Comparison of ENCODE assay signal across 13 mouse cellular contexts in the genomic region with DNA sequence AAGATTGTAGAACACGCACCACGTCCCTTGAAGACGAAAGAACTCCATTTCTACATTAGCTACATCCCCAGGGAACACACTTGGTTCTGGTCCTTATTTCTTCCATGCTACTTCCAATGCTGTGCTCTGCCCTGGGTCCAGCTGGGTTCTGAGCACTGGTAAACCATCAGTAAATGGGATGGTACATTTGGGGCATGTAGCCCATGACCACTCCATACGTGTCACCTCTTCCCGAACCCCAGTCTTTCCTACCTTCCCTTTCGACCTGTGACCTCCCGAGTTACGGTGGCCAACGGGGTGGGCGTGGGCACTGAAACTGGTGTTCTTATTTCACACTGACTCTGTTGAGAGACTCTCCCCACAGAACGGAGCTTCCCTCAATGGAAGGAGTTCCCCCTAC. TPM values are rescaled to one million over a fixed set of nuclear protein-coding genes. Genes with fewer than 3 reads are reported as not detected.
DNase-seq lines count a peak whose midpoint lies in the region; ATAC-seq lines count a peak whose summit lies in the region.
"Had no signal": no experiment of that assay in that cellular context is flagged by ENCODE, and none has a peak within 500 bp of the region (broad histone marks: within the 10 kb centered on the region; RNA-seq: fewer than 3 reads in every experiment).

No protein-coding gene starts in this region.

- no peak overlapping the region for H3K4me2 ChIP-seq in heart, embryonic 12.5 days
- H3K4me2 ChIP-seq in liver, embryonic 12.5 days: no peak overlapping the region
- H3K4me2 ChIP-seq in embryonic facial prominence, embryonic 14.5 days (ENCODE audit: low read depth, low read length): no peak overlapping the region
- H3K4me2 ChIP-seq: neural tube, embryonic 12.5 days had no signal

- peaks cover 15% of the 10 kb centered on the region for H3K36me3 ChIP-seq in heart, embryonic 12.5 days
- peaks cover 19% of the 10 kb centered on the region for H3K36me3 ChIP-seq in liver, embryonic 12.5 days
- peaks cover 58% of the 10 kb centered on the region for H3K36me3 ChIP-seq in embryonic facial prominence, embryonic 14.5 days (ENCODE audit: control insufficient read depth, insufficient read depth, low read length)

- intact Hi-C loops in heart, postnatal 10 days (cut with DNase I): no loop called here

- no peak for DNase-seq in heart, postnatal 10 days
- no peak for DNase-seq in liver
- no peak for DNase-seq in embryonic facial prominence, embryonic 14.5 days (ENCODE audit: low spot score)
- DNase-seq in adrenal gland, postnatal 25 days: no peak
- DNase-seq in urinary bladder, adult 2 months (ENCODE audit: low spot score): no peak
- DNase-seq: layer of hippocampus, adult 9-11 months; thymus, postnatal 4 days had no signal

- H3K27ac ChIP-seq in heart, embryonic 12.5 days (ENCODE audit: poor library complexity, severe bottlenecking): peak overlapping the region; percentile 72
- peak overlapping the region; percentile 68; the same call in 1 of the 2 replicates for H3K27ac ChIP-seq in liver, embryonic 12.5 days
- peak overlapping the region; percentile 87 for H3K27ac ChIP-seq in embryonic facial prominence, embryonic 14.5 days (replicated peaks; ENCODE audit: low read depth, low read length)
- H3K27ac ChIP-seq: neural tube, embryonic 12.5 days had no signal

- H3K9me3 ChIP-seq in heart, embryonic 12.5 days (replicated peaks): no peaks in the 10 kb centered on the region
- H3K9me3 ChIP-seq in liver, embryonic 12.5 days (replicated peaks): no peaks in the 10 kb centered on the region
- H3K9me3 ChIP-seq in embryonic facial prominence, embryonic 14.5 days (ENCODE audit: control insufficient read depth, low read length): no peaks in the 10 kb centered on the region
- H3K9me3 ChIP-seq: neural tube, embryonic 12.5 days had no signal

- no peaks in the 10 kb centered on the region for H3K27me3 ChIP-seq in heart, embryonic 12.5 days (replicated peaks)
- H3K27me3 ChIP-seq in liver, embryonic 12.5 days (replicated peaks): peaks cover 15% of the 10 kb centered on the region
- no peaks in the 10 kb centered on the region for H3K27me3 ChIP-seq in embryonic facial prominence, embryonic 14.5 days (replicated peaks; ENCODE audit: control insufficient read depth, insufficient read depth, low read length)
- H3K27me3 ChIP-seq: neural tube, embryonic 12.5 days had no signal

- H3K4me3 ChIP-seq in heart, embryonic 12.5 days: no peak overlapping the region
- H3K4me3 ChIP-seq in liver, embryonic 12.5 days: no peak overlapping the region
- H3K4me3 ChIP-seq in embryonic facial prominence, embryonic 14.5 days (ENCODE audit: low read depth, low read length): no peak overlapping the region
- H3K4me3 ChIP-seq: erythroblast, embryonic 14.5 days; neural tube, embryonic 12.5 days had no signal

- 85% methylated on average over 11 of the region's 11 CpGs for WGBS in heart, embryonic 12.5 days
- WGBS in liver, embryonic 12.5 days (ENCODE audit: insufficient replicate concordance): 69% methylated on average over 11 of the region's 11 CpGs
- 70% methylated on average over 11 of the region's 11 CpGs for WGBS in embryonic facial prominence, embryonic 14.5 days

- no peak for ATAC-seq in heart, embryonic 12.5 days (ENCODE audit: insufficient number of reproducible peaks, low FRiP score)
- ATAC-seq in liver, embryonic 12.5 days: no peak
- no peak for ATAC-seq in embryonic facial prominence, embryonic 14.5 days (ENCODE audit: low read depth)
- 0 out of 2 replicates have a peak, but pooled peaks have one; percentile 14 for ATAC-seq in megakaryocyte, adult 5-6 weeks (ENCODE audit: poor library complexity, severe bottlenecking)
- ATAC-seq: CD4-positive, CD25-positive, alpha-beta regulatory T cell, adult 4 months had no signal

- no peak overlapping the region for H3K9ac ChIP-seq in heart, embryonic 12.5 days
- no peak overlapping the region for H3K9ac ChIP-seq in liver, embryonic 12.5 days
- no peak overlapping the region for H3K9ac ChIP-seq in embryonic facial prominence, embryonic 14.5 days (ENCODE audit: low read depth, low read length)
- H3K9ac ChIP-seq: neural tube, embryonic 12.5 days had no signal

- H3K4me1 ChIP-seq in heart, embryonic 12.5 days (replicated peaks): peaks cover 83% of the 10 kb centered on the region
- peaks cover 61% of the 10 kb centered on the region for H3K4me1 ChIP-seq in liver, embryonic 12.5 days
- H3K4me1 ChIP-seq in embryonic facial prominence, embryonic 14.5 days (ENCODE audit: control insufficient read depth, insufficient read depth, low read length): peaks cover 50% of the 10 kb centered on the region

RNA-seq across cellular contexts. Expression of gene Lrp1, which starts 21.7 kb away (rescaled TPM):
- polyA plus RNA-seq in heart, embryonic 12.5 days (2016; fragmentation: Nextera tagmentation; extraction: Ambion mirVana): 43.3 and 46.1 TPM in 2 replicates
- 10 to 100 TPM; 95.8 to 96.3 TPM for total RNA-seq in heart, postnatal 10 days (2021)
- 22.8 and 26.5 TPM in 2 replicates for polyA plus RNA-seq in liver, embryonic 12.5 days (2016; fragmentation: Nextera tagmentation; extraction: Ambion mirVana)
- polyA plus RNA-seq in embryonic facial prominence, embryonic 14.5 days (2014; fragmentation: Nextera tagmentation; extraction: Ambion mirVana): 137 and 145 TPM in 2 replicates
- total RNA-seq in megakaryocyte, adult 5-6 weeks (2015): 85.5 and 104 TPM in 2 replicates
- total RNA-seq in megakaryocyte, adult 5-6 weeks (2017): 62.4 and 72.2 TPM in 2 replicates
- total RNA-seq in adrenal gland, postnatal 25 days (2021): 196 and 254 TPM in 2 replicates
- 242 and 366 TPM in 2 replicates for polyA plus RNA-seq in urinary bladder, adult 2 months (2012; rRNA removed)

RNA-seq across cellular contexts. Expression of gene Stat6, which starts 43.5 kb away (rescaled TPM):
- polyA plus RNA-seq in heart, embryonic 12.5 days (2016; fragmentation: Nextera tagmentation; extraction: Ambion mirVana): 27.8 and 28.2 TPM in 2 replicates
- total RNA-seq in heart, postnatal 10 days (2021): 10 to 100 TPM; 45.9 to 46.8 TPM
- polyA plus RNA-seq in liver, embryonic 12.5 days (2016; fragmentation: Nextera tagmentation; extraction: Ambion mirVana): 19.2 and 19.4 TPM in 2 replicates
- polyA plus RNA-seq in embryonic facial prominence, embryonic 14.5 days (2014; fragmentation: Nextera tagmentation; extraction: Ambion mirVana): 22.9 and 23.1 TPM in 2 replicates
- 82.5 and 89.6 TPM in 2 replicates for total RNA-seq in megakaryocyte, adult 5-6 weeks (2015)
- 120 and 128 TPM in 2 replicates for total RNA-seq in megakaryocyte, adult 5-6 weeks (2017)
- total RNA-seq in adrenal gland, postnatal 25 days (2021): 117 and 121 TPM in 2 replicates
- polyA plus RNA-seq in urinary bladder, adult 2 months (2012; rRNA removed): 78.1 and 88.7 TPM in 2 replicates
